Mouse (Mus musculus) kidney, postnatal 25 days (tissue): ENCODE measurements around the gene Kctd12.
A peak's percentile ranks its signal among the peaks of the same experiment; 100 is the strongest.

Experiments used
- DNase-seq, 2 experiments: peaks; one replicate each; pipeline ENCODE4 v3.0.0; 2021; ENCODE audit warnings: mixed read lengths in 2 of 2

The Kctd12 gene

DNA sequence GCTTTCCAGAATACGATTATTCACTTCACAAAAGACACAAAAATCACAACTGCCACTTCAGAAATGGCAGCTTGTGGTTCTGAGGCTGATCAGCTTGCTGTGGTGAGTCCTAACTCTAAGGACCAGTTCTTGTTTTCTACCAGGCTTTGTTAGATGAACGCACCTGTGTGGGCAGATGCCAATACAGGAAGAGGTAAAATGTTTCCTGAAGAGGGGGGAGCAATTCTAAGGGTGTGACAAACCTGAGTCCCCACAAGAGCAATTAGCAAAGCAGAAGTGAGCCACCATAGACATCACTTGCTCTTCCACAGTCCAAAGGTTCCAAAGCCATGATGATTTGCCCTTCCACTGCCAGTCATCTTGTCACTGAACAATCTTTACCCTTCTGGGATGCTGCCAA, 20.4 kb downstream of the Kctd12 start:
- DNase-seq = no peak

GRCm38 (mm10) chr14:102953511-102953910, 28.9 kb downstream of the Kctd12 start:
- DNase-seq = peak; percentile 14 to 45

GRCm38 (mm10) chr14:102951974-102952373, 30.5 kb downstream of the Kctd12 start:
- peak; percentile 12 to 39 for DNase-seq

- no peak for DNase-seq
Measured at GRCm38 (mm10) chr14:102947796-102948195, 34.6 kb downstream of the Kctd12 start.

DNA sequence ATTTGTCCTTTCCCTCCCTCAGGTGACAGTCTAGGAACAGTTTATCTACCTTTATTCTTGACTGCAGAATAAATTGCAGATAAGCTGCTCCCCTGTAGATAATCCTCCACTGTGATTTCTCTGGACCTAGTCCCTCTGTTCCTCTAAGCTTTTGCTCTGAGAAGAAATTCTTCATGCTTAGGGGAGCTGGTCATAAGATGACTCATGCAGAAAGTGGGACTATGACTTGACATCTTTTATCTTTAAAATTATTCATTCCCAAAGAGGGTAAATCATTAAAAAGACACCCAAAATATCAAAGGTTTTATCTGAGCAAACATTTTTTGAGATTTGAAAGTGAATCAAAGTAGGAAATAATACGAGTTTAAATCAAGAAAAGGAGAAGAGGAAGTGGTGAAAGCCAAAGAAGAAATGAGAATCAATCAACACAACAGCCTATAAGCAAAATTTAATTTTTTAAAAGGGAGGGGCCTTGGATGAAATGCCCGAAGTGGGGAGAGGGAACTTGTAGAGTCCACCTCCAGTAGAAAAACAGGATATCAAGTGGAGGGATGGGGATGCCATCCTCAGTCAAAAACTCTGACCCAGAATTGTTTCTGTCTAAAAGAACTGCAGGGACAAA, 40.1 kb downstream of the Kctd12 start:
- no peak for DNase-seq

DNA sequence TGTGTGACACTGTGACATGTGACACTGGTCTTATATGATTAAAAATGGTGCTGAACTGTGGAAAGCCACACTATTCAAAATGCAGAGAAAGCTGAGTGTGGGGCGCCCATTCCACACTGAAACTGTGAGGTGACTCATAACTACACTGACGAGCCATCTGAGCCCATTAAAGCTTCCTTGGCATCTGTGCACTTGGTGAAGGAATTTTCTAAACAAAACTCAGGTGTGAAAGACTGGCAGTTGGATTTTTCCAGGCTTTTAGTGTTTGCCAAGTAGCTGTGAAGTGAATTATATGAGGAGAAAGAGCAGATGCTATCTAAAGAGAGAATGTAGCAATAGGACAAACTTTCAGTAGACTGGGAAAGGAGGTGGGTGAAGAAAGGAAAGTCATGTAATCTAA, 47.6 kb downstream of the Kctd12 start:
- DNase-seq = no peak

DNA sequence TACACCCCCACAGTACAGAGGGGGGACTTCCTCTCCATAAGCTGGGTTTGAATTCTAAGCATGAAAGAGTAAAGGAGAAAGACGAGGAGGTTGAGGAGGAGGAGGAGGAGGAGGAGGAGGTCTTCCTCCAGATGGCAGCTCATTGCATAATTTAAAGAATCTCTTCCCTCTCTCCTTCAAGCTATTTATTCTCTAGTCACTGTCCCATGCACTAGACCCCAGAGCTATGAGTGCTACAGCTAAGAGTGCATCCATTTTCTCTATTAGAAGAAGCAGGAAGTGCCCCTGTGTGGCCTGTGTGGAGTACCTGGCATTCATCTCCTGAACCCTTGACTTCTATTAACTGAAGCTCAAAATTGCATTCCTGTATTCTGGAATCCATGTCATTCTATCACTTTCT, 51.5 kb downstream of the Kctd12 start:
- DNase-seq = no peak

- no peak for DNase-seq
Measured at GRCm38 (mm10) chr14:102929545-102929944, 52.9 kb downstream of the Kctd12 start.

DNA sequence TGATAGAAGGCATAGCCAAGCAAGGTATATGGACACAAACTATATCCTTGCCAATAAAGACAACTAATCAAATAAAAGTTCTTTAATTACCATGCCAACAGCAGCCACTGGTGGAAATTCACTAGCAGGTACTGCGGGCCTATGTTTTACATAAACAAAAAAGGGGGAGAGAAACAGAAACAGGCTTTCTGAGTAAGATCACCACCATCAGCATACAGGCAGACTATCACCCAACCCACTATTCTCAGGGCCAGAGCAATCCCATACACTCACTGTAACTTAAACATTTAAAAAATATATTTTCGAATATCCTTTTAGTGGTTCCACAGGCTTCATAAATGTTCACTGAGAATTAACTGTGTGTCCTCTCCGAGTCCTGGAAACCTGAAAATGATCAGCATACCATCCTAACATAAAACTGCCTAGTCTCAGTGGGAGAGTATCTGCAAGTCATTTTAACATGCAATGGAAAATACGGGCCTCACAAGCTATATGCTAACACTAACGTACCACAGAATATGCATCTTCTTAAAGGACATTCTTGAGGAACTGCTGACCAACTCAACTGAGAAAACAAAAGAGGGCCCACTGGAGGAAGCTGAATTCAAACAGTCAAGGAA, 54.5 kb downstream of the Kctd12 start:
- DNase-seq = no peak
